Mouse (Mus musculus): ENCODE measurements around the gene Bloc1s3.

DNA sequence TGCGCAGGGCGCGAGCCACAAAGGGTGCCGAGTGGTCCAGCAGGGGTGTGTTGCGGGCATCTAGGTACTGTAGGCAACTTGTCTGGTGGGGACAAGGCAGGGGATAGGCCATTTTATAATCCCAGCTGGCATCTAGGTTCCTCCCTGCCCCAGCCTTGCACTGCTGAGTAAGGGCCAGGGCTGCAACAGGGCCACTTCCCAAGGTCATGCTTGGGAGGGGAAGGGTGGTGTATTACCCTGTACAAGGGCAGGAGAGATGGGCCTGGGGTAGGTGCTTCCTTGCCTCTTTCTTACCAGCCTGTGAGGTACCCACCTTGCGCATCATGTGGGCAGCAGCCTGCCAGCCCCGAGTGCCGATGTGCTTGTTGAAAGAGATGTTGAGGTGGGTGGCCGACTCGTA is 26.5 kb upstream of the Bloc1s3 start:
- TF ChIP-seq CTCF (IDR thresholded peaks at IDR 0.05; ENCODE audit: borderline replicate concordance, control insufficient read depth, extremely low read depth, insufficient read depth, low read length, poor library complexity), result no peak
- TF ChIP-seq POLR2A (IDR thresholded peaks at IDR 0.05; ENCODE audit: control insufficient read depth, extremely low read depth, insufficient read depth, low read length, poor library complexity), result no peak
